Mouse (Mus musculus): ENCODE measurements around the gene Ctdsp1. TPM values are rescaled to one million over a fixed set of nuclear protein-coding genes. Genes with fewer than 3 reads are reported as not detected.

Gene Ctdsp1
- total RNA-seq, 2 experiments from 2014 or later, result 107 to 116 TPM

Small RNA genes within 50 kb of the gene (microRNA-seq; reads per million reads assigned to microRNA genes)
- gene Mir26b, result 30,272 to 43,929 reads per million in 2 experiments

Other genes starting within 250 kb of the Ctdsp1 start
- gene Cxcr2, start 237.5 kb upstream of the Ctdsp1 start, total RNA-seq (2021), result under 1 TPM in 1 of 2 experiments, not detected in 1; 0.44 TPM
- not detected for gene Cxcr1, start 196.9 kb upstream of the Ctdsp1 start, total RNA-seq (2021)
- 100 to 1,000 TPM; 141 to 153 TPM for gene Arpc2, start 155.4 kb upstream of the Ctdsp1 start, total RNA-seq (2021)
- not detected for gene Gpbar1, start 113.0 kb upstream of the Ctdsp1 start, total RNA-seq (2021)
- 100 to 1,000 TPM in 1 of 2 experiments, 10 to 100 TPM in 1; 99.8 to 102 TPM for gene Aamp, start 106.8 kb upstream of the Ctdsp1 start, total RNA-seq (2021)
- 100 to 1,000 TPM; 138 to 151 TPM for gene Pnkd, start 106.6 kb upstream of the Ctdsp1 start, total RNA-seq (2021)
- 10 to 100 TPM; 40.2 to 46.3 TPM for gene Tmbim1, start 85.9 kb upstream of the Ctdsp1 start, total RNA-seq (2021)
- gene Catip, start 29.4 kb upstream of the Ctdsp1 start, total RNA-seq (2021), result under 1 TPM in 1 of 2 experiments, not detected in 1; 0.44 TPM
- gene Slc11a1, start 16.3 kb upstream of the Ctdsp1 start, total RNA-seq (2021), result 1 to 10 TPM; 5.3 to 5.4 TPM
- 1 to 10 TPM; 1.2 to 1.5 TPM for gene Vil1, start 17.9 kb downstream of the Ctdsp1 start, total RNA-seq (2021)
- gene Cnot9, start 114.5 kb downstream of the Ctdsp1 start, total RNA-seq (2021), result 10 to 100 TPM; 12.6 to 13.0 TPM
- gene Plcd4, start 151.4 kb downstream of the Ctdsp1 start, total RNA-seq (2021), result under 1 TPM in 1 of 2 experiments, not detected in 1; 0.15 TPM
- 1 to 10 TPM; 9.0 to 9.9 TPM for gene Usp37, start 152.8 kb downstream of the Ctdsp1 start, total RNA-seq (2021)
- gene Zfp142, start 196.7 kb downstream of the Ctdsp1 start, total RNA-seq (2021), result 10 to 100 TPM; 10.6 to 13.2 TPM
- 10 to 100 TPM; 33.6 to 35.2 TPM for gene Bcs1l, start 196.8 kb downstream of the Ctdsp1 start, total RNA-seq (2021)
- gene Rnf25, start 209.9 kb downstream of the Ctdsp1 start, total RNA-seq (2021), result 10 to 100 TPM; 13.8 to 19.6 TPM
- under 1 TPM; 0.64 to 0.74 TPM for gene Stk36, start 209.9 kb downstream of the Ctdsp1 start, total RNA-seq (2021)

Measured in heart, adult 18-20 months (tissue).